Mouse (Mus musculus) c-Kit-positive CD71-positive TER-119-positive erythroid progenitor cells, embryonic 14.5 days (primary cell): ENCODE results near the gene BC051142.

ENCODE experiments used
- DNase-seq: peaks from one replicate; pipeline ENCODE4 v3.0.0-alpha.2; 2013; ENCODE audit warnings: low spot score

BC051142 gene

DNA sequence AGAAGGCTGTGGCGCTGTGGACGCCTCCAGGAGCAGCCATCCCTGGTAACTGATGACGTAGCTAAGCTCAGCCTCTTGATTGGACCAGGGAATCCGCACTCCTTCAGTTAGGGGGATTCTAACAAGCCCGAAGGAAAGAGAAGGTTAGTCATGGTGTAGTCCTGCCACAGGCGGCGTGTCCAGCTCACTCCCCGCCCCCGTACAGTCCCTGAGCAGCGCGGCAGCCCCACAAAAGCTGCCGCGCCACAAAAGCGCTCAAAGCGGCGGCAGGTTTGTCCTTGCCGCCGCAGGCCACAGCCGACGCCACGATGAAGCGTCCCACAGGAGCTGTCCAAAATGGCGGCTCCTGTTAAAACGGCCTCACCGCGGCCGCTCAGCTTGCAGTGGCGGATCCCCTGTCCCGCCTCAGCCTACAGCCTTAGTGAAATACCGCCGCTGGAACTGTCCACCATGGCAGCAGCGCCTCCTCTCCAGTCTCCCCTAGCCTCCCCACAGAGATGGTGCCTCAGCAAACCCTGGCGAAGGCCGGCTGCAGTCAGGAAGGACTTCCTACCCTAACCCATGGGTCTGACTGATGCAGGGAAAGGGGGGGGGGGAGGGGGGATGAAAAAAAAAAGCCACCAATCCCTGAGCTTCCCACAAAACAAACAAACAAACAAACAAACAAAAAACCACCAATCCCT is at the start of gene BC051142:
Gene BC051142 (plus strand): TSS at position 110 of the 683 bp plus-strand sequence.
- peak; percentile 47 for DNase-seq

GRCm38 (mm10) chr17:34349429-34349828 is 49.2 kb upstream of the BC051142 start:
- peak; percentile 66 for DNase-seq

GRCm38 (mm10) chr17:34354539-34354938 is 44.1 kb upstream of the BC051142 start, which contains the start of gene Btnl2:
Gene Btnl2, plus strand, starts transcription at chr17:34354822.
- DNase-seq = no peak

- DNase-seq = no peak
Observed at GRCm38 (mm10) chr17:34354940-34355339, 43.7 kb upstream of the BC051142 start.

DNA sequence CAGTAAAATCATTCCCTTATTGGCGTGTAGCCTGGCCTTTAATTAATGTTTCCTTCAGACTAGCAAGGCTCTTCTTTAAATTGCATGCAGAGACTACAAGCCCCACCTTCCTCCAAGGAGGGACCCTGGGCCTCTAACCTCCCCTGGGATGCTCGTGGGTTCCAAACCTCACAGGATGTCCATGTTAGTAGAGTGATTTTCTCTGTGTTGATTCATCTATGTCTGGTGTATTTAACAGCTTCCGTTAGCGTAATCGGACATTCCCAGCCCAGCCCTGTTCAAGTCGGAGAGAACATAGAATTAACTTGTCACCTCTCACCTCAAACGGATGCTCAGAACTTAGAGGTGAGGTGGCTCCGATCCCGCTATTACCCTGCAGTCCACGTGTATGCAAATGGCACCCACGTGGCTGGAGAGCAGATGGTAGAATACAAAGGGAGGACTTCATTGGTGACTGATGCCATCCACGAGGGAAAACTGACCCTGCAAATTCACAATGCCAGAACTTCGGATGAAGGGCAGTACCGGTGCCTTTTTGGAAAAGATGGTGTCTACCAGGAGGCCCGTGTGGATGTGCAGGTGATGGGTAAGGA is 35.6 kb upstream of the BC051142 start:
- DNase-seq = no peak

DNA sequence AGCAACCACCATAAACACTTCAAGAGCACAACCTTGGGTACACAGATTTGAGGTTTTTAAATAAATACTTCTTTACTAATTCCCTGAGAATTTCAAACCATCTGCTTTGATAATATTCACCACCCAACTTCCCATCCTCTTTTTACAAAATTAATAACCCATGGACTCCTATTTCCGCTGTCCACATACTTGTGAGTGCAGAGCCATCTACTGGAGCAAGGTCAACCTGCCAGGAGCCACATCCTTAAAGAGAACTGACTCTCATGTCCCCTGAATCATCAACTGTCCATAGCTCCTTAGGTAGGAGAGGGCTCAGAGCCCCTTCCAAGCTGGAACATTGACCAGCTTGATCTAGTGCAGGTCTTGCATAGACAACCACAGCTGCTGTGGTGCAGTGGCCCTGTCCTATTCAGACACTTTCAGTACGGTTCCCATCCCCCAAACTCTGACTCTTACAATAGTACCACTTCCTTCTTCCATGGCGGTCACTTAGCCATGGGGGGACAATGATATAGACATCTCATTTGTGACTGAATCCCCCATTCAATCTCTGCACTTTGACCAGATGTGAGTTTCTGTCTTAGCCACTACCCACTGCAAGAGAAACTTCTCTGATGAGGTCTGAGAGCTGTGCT is 34.8 kb upstream of the BC051142 start:
- DNase-seq = no peak

DNA sequence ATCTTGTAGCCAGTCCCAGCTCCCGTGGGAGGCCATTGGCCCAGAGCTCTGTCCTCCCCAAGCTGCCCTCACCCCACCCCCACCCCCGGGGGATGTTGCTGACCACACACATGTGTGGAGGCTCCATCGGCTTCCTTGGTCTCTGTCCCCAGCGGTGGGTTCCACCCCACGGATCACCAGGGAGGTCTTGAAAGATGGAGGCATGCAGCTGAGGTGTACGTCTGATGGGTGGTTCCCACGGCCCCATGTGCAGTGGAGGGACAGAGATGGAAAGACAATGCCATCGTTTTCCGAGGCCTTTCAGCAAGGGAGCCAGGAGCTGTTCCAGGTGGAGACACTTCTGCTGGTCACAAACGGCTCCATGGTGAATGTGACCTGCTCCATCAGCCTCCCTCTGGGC is 33.6 kb upstream of the BC051142 start:
- DNase-seq = no peak

DNA sequence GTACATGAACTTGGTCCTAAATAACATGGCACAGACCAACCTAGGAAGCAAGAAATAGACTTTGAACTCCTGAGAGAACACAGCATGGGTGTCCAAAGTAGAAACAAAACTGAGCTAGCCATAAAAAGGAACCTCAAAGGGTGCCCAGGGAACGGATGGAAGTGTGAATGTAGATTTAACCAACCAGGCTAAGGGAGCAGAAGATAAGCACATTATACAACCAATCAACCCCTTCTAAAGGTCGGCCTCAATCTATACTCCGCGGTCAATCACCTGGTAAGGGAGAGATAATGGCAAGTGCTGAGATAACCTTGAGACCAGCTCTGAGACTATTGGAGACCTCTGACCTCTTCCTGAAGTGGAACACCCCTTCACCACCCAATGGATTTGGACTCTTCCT is 28.1 kb upstream of the BC051142 start:
- no peak for DNase-seq

DNA sequence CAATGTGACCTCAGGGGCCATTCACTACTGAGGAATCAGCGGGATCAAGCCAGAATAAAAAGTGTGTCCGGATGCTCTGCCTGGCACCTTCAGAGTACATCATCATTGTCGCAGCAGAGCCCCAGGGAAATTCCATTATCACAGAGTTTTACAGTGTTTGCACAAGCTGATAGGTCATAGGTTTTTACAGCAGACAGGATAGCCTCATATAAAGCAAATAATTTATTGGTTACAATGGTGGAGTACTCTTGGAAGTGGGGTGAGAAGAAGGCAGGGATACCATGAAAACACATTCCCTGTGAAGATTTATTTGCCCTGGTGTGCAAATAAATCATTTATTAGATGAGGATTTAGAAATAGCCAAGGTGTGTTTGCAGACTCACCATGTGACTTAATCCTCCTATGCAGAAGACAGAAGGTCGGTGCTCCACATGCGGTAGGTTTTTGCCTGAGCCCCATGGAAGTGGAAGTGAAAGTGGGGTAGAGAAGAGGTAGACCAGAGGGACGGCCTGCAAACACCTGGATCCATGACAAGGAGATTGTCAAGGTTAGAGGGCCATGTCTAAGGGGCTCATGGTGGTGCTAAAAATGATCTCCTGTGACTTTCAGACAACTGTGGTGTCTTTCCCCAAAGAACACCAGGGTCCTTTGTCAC is 25.4 kb upstream of the BC051142 start:
- DNase-seq = no peak

GRCm38 (mm10) chr17:34376847-34377246 is 21.8 kb upstream of the BC051142 start, which contains the start of gene Btnl1:
Gene Btnl1, plus strand, starts transcription at chr17:34377132.
- no peak for DNase-seq

DNA sequence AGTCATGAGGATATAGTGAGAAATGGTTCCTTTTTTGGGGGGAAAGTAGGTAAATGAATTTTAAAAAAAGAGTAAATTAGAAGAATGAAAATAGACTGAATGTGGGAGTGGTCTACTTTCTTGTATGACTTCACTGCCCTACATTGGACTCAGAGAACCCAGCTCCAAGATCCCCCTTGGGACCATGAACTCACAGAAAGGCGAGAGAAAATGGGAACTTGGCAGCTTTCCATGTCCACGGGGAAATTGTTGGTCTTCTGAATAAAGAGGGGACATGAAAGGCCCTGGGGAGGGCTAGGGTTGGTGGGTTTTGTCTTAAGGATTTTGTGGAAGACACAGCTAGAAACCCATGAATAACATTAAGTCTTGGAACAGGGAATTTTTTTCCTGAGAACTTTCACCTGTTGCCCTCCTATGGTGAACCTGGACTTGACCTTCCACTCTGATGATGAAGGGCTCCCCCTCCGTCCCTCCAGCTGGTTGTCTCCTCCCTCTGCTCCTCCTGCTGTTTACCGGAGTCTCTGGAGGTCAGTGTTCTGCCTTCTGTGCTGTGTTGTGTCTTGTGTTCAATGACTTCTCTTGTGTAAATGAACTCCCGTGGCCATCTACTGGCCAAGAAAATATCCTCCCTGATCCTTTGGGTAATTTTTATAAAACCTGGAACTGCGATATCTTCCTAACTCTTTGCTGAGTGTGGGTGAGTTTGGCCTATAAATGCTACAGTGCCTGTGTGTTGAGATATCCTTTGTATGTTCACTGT is 21.0 kb upstream of the BC051142 start:
- no peak for DNase-seq

DNA sequence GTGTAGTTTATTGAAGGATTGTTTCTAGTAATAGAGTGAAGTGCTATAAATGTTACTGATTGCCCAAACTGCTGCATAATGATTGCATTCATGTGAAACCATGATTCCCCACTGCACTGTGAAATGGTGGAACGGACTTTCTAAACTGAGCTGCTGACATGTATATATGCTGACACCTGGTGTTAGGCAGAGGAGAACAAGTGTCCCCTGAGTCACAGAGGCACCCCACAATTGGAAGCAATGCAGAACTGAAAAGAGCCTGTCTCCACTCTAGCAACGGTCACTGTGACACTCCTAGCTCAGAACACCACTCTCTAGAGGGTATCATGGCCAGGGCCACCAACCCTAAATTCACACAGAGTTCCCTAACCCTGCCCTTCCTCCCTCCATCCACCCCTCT is 19.9 kb upstream of the BC051142 start:
- DNase-seq = no peak

GRCm38 (mm10) chr17:34379451-34379850 is 19.2 kb upstream of the BC051142 start:
- DNase-seq = no peak

DNA sequence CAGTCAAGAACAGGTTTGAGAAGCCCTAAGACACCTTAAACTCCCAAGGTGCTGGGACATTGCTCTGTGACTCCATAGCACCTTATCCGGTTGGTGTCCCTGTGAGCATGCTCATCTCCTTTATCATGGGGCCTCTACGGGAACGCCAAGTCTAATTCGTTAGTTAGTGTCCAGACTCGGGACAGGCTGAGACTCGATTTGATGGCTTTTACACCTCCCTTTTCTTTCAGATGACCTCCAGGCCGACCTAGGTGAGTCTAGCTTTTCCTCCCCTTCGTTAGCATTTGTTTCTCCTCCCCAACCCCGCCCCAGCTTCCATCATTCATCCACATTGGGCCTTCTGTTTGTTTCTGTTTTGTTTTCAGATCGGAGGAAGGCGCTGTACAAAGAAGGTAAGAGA is 16.7 kb upstream of the BC051142 start:
- no peak for DNase-seq

- DNase-seq = no peak
Observed at GRCm38 (mm10) chr17:34383212-34383611, 15.4 kb upstream of the BC051142 start.

DNA sequence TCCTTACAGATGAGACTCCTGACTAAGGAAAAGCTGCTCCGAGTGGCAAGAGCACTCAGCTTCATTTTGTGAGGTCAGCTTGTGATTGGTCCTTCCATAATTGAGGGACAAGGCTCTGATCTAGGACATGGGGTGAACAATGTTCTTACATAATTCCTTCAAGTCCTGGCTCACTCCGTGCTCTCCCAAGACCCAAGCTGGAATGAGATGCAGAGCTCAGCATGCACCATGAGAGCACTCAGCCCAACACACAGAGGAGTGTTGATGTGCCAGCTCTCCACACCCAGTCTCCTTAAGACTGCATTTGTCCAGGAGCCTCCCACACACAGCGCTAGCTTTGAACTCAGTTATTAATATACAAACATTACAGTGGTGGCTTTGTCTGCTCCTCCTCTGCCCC is 13.9 kb upstream of the BC051142 start:
- DNase-seq = no peak

DNA sequence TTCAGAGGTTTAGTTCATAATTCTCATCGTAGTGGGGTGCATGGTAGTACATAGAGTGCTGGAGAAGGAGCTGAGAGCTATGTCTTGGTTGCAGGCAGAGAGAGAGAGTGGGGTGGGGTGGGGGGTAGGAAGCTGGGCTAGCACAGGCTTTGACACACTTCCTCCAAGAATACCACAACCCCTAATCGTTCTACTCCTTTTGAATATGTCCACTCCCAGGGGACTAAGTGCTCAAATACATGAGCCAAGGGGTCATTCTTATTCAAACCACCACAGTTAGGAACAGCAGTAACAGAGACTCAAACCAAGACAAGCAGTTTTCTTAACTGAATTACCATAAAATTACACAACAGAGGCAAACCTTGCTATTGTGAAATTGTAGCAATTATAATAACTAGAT is 12.0 kb upstream of the BC051142 start:
- DNase-seq = no peak

DNA sequence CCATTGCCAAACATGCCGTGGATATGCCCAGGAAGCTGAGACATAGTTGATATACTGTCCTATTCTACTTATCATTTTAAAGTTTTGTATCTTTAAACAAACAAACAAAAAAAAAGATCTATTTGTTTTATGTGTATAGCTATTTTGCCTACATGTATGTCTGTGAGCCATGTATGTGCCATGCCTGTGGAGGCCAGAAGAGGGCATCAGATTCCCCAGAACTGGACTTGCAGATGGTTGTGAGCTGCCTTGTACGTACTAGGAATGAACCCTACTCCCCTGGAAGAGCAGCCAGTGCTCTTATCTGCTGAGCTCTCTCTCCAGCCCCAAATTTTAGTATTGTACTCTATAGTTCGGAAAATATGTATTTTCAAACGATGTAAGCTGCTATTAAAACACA is 10.1 kb upstream of the BC051142 start:
- no peak for DNase-seq

DNA sequence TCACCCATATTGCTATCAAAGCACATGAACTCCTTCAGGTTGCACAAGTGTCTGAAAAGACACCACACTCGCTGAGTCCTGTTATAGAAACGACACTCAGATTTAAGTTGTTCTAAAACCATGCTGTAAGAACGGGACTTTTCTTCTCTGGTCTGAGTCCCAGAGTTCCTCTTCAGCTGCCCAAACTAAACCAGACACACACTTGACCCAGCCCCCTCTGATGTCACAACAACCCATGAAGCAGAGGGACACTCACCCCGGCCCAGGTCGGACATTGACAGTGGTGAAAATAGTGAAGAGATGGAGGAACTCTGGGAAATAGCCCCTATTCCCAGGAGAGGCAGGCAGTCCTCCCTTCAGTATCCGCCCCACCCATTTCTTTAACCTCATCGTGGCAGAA is 7.1 kb upstream of the BC051142 start:
- no peak for DNase-seq

GRCm38 (mm10) chr17:34392321-34392720 is 6.3 kb upstream of the BC051142 start:
- DNase-seq = no peak

GRCm38 (mm10) chr17:34397357-34397756 is 1.3 kb upstream of the BC051142 start:
- DNase-seq = no peak

DNA sequence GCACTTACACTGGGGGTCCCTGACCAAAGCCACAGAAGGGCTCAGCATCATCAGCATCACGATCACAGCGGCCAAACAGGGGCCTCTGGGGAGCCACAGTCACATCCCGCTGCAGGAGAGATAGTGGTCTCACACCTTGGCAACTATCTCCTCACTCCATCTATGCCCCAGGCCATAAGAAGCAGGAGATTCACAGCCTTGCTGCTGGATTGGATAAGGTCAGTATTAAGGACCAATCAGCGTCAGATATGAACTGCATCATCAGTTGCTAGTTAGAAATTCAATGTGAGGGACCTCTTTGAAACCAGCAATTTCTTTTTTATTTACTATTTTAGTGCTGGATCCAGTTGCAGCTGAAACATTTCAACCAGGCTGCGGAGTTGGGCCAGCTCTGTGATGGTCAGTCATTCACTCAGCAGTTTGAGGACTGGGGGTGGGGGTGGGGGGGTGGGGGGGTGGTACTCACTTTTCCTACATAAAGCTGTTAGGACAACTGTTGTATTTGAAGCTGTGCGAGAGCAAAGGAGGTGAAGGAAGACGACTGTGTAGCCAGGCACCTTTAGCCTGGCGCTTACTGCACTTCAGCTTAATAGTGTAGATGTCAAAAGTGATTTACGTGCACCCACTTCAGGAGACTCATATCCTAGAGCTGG is 436 bp upstream of the BC051142 start:
- peak; percentile 61 for DNase-seq
